Mouse (Mus musculus) erythroid progenitor cell, adult 5-6 weeks (primary cell): ENCODE measurements around the gene Unc5b. TPM values are rescaled to one million over a fixed set of nuclear protein-coding genes. Genes with fewer than 3 reads are reported as not detected.
A peak's percentile ranks its signal among the peaks of the same experiment; 100 is the strongest.
"Not testable (repeated sequence)": the region's sequence is repeated elsewhere in the genome, so short reads cannot be mapped to it uniquely, and the experiment has no call there.

Source experiments
- ATAC-seq: replicated peaks from 2 replicates; pipeline ENCODE4 v1.8.0; 2016; ENCODE audit warnings: moderate number of reproducible peaks, mild to moderate bottlenecking, moderate TSS enrichment, inconsistent platforms; ENCODE audit not compliant: poor library complexity, low FRiP score, severe bottlenecking
- total RNA-seq, 2 experiments: library from RNA; stranded (forward) in 1 of 2; stranded (reverse) in 1 of 2; fragments of 150-400 nt in 1 of 2; fragments of 186-747, 209-891 nt in 1 of 2; gene quantifications; 2 replicates each; pipeline versions ENCODE4 v1.2.3 to v1.2.4; 2015 to 2017; ENCODE audit warnings: low replicate concordance in 2 of 2

Gene Unc5b
- total RNA-seq, 2 experiments from 2014 or later, result not detected

- no peak for ATAC-seq
These were observed 62.8 kb downstream of the Unc5b start for GRCm38 (mm10) chr10:60768614-60769013.

- no peak for ATAC-seq
These were observed 64.0 kb downstream of the Unc5b start for GRCm38 (mm10) chr10:60767400-60767799.

GRCm38 (mm10) chr10:60762126-60762525 is 69.3 kb downstream of the Unc5b start:
- ATAC-seq, result no peak

- ATAC-seq, result peak; percentile 75
These were observed 71.0 kb downstream of the Unc5b start for GRCm38 (mm10) chr10:60760377-60760776.

- ATAC-seq, result no peak
These were observed 74.4 kb downstream of the Unc5b start for GRCm38 (mm10) chr10:60756992-60757391.

GRCm38 (mm10) chr10:60756146-60756545 is 75.2 kb downstream of the Unc5b start:
- ATAC-seq, result no peak

- ATAC-seq, result no peak
These were observed 77.4 kb downstream of the Unc5b start for GRCm38 (mm10) chr10:60753941-60754340.

- no peak for ATAC-seq
These were observed 78.1 kb downstream of the Unc5b start for GRCm38 (mm10) chr10:60753261-60753660.

- ATAC-seq, result peak; percentile 97
These were observed 79.1 kb downstream of the Unc5b start, which contains the start of gene Slc29a3 for GRCm38 (mm10) chr10:60752040-60753020. Gene Slc29a3, minus strand, starts transcription at chr10:60752794.

- ATAC-seq, result no peak
These were observed 83.6 kb downstream of the Unc5b start for GRCm38 (mm10) chr10:60747667-60748212.

GRCm38 (mm10) chr10:60746512-60746911 is 84.9 kb downstream of the Unc5b start:
- ATAC-seq, result no peak

- no peak for ATAC-seq
These were observed 86.7 kb downstream of the Unc5b start for GRCm38 (mm10) chr10:60744543-60745290.

- ATAC-seq, result no peak
These were observed 87.7 kb downstream of the Unc5b start for GRCm38 (mm10) chr10:60743681-60744080.

GRCm38 (mm10) chr10:60742942-60743341 is 88.4 kb downstream of the Unc5b start:
- no peak for ATAC-seq

- ATAC-seq, result not testable (repeated sequence)
These were observed 89.1 kb downstream of the Unc5b start for GRCm38 (mm10) chr10:60742296-60742695.

GRCm38 (mm10) chr10:60741435-60741834 is 89.9 kb downstream of the Unc5b start:
- no peak for ATAC-seq

- no peak for ATAC-seq
These were observed 91.6 kb downstream of the Unc5b start for GRCm38 (mm10) chr10:60739619-60740363.

- no peak for ATAC-seq
These were observed 93.3 kb downstream of the Unc5b start for GRCm38 (mm10) chr10:60737886-60738640.

- ATAC-seq, result no peak
These were observed 94.1 kb downstream of the Unc5b start for GRCm38 (mm10) chr10:60737169-60737728.
